Mouse (Mus musculus) splenic B cell, adult 2 months (primary cell): ENCODE data around the gene Zdhhc12.
"Not testable (repeated sequence)": the region's sequence is repeated elsewhere in the genome, so short reads cannot be mapped to it uniquely, and the experiment has no call there.

Source experiments
- DNase-seq: peaks from one replicate; pipeline ENCODE4 v3.0.0-alpha.2; 2011; ENCODE audit warnings: low read depth, low spot score
- H3K27me3 ChIP-seq: 2 replicates; pipeline ENCODE4 v1.6.1; 2012; ENCODE audit warnings: mild to moderate bottlenecking, low read length, moderate library complexity, mixed read lengths; ENCODE audit not compliant: control insufficient read depth, poor library complexity, insufficient read depth, severe bottlenecking
- H3K36me3 ChIP-seq: 2 replicates; pipeline ENCODE4 v1.6.1; 2012; ENCODE audit warnings: mild to moderate bottlenecking, low read length, moderate library complexity, mixed read lengths; ENCODE audit not compliant: control insufficient read depth, poor library complexity, insufficient read depth, severe bottlenecking

Zdhhc12 gene

GRCm38 (mm10) chr2:30093471-30094207 is at the start of gene Zdhhc12:
Gene Zdhhc12 (minus strand): TSS chr2:30093648.
- Histone ChIP-seq H3K36me3 (no peaks in the 10 kb centered on the region; the same call in 1 of the 2 replicates), H3K27me3 (no peaks in the 10 kb centered on the region)
- peak; percentile 100 for DNase-seq

GRCm38 (mm10) chr2:30140021-30140420 is 46.6 kb upstream of the Zdhhc12 start:
- H3K27me3 ChIP-seq, H3K36me3 ChIP-seq, DNase-seq: not testable (repeated sequence)

DNA sequence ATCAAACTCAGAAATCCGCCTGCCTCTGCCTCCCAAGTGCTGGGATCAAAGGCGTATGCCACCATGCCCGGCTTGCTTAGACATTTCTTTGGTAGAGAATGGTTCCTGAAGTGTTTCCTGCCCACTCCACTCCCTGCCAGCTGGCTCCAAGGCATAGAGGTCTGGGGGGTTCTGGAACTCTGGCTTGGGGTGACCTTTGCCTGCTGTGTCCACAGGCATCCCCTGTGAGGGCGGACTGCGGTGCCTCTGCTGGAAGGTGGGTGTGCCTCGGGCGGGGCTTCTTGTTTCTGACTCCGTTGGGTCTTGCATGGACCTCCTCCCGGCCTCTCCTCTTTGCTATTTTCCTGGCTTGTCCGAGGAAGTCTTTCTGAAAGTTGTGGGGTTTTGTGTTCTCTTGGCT is 43.0 kb upstream of the Zdhhc12 start:
- DNase-seq, result no peak
- peaks cover 10% of the 10 kb centered on the region; the same call in 1 of the 2 replicates for H3K36me3 ChIP-seq
- H3K27me3 ChIP-seq, result no peaks in the 10 kb centered on the region

- Histone ChIP-seq H3K36me3 (0 out of 2 replicates have a peak, but pooled peaks cover 1% of the 10 kb centered on the region), H3K27me3 (no peaks in the 10 kb centered on the region)
- no peak for DNase-seq
Observed at GRCm38 (mm10) chr2:30134928-30135620, 41.6 kb upstream of the Zdhhc12 start.

GRCm38 (mm10) chr2:30134378-30134711 is 40.9 kb upstream of the Zdhhc12 start:
- Histone ChIP-seq H3K36me3 (0 out of 2 replicates have a peak, but pooled peaks cover 1% of the 10 kb centered on the region), H3K27me3 (no peaks in the 10 kb centered on the region)
- no peak for DNase-seq

DNA sequence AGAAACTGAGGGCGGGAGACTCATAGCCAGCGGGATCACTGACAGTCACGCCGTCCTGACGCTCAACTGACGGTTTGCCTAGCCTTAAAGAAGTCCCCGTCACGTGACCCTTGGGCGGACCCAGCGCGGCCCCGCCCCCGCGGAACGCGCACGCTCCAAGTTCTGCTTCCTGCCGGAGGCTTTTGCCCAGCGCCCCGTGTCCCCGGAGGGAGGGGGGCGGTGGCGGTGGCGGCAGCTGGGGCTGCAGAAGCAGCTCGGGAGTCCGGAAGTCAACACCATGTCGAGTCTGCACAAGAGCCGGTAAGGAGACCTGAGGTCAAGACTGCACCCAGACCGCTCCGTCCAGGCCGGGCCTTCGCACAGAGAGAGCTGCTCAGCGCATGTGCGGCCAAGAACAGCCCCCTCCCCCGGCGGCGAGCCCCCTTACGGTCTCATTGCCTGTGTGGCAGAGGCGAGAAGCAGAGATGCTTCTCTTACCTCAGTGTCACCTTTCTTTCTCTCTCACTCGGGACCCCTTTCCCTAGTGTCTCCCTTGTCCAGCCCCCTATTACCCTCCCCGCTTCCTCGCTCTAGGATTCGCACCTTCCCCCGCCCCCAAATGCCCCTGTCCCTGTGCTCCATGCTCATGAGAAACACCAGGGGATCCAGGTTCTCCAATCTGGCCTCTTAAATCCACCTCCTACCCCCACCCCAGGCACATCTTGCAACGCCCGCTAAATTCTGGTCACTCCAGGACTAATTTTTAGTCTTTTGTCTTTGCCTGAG is 40.3 kb upstream of the Zdhhc12 start, which contains the start of gene Tbc1d13:
TSS of gene Tbc1d13 (plus strand) at position 134 of the 765 bp plus-strand sequence.
- H3K27me3 ChIP-seq, result no peaks in the 10 kb centered on the region
- DNase-seq, result peak; percentile 98
- 0 out of 2 replicates have a peak, but pooled peaks cover under 1% of the 10 kb centered on the region for H3K36me3 ChIP-seq

DNA sequence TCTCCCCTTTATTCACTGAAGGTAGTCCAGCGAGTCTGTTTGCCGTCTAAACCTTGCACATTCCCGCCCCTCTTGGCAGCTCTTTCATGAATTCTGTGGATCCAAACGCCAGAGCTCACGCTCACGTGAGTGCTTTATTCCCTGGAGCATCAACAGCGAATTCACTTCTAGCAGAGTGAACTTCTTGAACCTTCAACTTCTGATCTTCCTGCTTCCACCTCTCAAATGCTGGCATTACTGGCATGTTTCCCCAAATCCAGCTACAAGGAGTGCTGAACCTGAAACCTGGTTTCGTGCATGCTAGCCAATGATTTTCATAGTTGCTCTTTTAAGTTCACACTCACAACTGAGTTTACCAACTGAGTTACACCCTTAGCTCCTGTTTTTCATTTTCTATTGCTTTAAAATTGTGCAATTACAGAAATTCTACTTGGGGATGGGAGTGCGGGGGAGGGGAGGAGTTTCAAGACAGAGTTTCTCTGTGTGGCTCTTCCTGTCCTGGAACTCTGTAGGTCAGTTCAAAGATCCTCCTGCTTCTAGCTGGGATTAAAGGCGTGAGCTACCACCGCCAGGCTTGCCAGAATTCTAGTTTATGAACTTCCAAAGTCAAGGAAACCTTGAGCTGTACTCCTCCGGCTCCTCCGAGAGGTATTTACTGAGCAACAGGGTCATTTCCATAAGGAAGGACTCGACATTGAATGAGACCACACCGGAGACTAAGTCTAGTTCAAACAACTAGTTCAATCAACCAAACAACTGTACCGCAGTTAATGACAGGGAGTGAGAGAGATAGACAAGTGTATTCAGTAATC is 39.6 kb upstream of the Zdhhc12 start:
- DNase-seq, result no peak
- H3K27me3 ChIP-seq, result no peaks in the 10 kb centered on the region
- no peaks in the 10 kb centered on the region for H3K36me3 ChIP-seq

- H3K36me3 ChIP-seq, H3K27me3 ChIP-seq: not testable (repeated sequence)
- DNase-seq, result peak; percentile 20
Observed at GRCm38 (mm10) chr2:30131240-30131639, 37.8 kb upstream of the Zdhhc12 start.

DNA sequence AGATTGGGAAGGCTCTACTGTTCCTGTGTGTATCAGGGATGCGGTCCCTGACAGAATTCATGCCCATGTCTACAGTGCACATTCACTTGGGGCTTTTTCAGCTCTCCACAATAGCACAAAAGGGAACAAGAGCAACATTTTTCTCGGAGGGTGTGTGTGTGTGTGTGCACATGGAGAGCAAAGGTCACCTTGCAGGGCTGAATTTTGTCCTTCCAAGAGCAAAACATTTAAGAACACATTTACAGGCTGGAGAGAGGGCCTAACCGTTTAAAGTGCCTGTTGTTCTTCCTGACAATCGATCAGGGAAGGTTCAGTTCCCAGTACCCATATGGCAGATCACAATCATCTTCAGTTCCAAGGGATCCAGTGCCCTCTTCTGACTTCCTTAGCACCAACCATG is 36.7 kb upstream of the Zdhhc12 start:
- Histone ChIP-seq H3K36me3 (no peaks in the 10 kb centered on the region), H3K27me3 (no peaks in the 10 kb centered on the region; the same call in 1 of the 2 replicates)
- DNase-seq, result no peak

GRCm38 (mm10) chr2:30128789-30129188 is 35.3 kb upstream of the Zdhhc12 start:
- Histone ChIP-seq H3K36me3 (no peaks in the 10 kb centered on the region), H3K27me3 (no peaks in the 10 kb centered on the region; the same call in 1 of the 2 replicates)
- peak; percentile 74 for DNase-seq

DNA sequence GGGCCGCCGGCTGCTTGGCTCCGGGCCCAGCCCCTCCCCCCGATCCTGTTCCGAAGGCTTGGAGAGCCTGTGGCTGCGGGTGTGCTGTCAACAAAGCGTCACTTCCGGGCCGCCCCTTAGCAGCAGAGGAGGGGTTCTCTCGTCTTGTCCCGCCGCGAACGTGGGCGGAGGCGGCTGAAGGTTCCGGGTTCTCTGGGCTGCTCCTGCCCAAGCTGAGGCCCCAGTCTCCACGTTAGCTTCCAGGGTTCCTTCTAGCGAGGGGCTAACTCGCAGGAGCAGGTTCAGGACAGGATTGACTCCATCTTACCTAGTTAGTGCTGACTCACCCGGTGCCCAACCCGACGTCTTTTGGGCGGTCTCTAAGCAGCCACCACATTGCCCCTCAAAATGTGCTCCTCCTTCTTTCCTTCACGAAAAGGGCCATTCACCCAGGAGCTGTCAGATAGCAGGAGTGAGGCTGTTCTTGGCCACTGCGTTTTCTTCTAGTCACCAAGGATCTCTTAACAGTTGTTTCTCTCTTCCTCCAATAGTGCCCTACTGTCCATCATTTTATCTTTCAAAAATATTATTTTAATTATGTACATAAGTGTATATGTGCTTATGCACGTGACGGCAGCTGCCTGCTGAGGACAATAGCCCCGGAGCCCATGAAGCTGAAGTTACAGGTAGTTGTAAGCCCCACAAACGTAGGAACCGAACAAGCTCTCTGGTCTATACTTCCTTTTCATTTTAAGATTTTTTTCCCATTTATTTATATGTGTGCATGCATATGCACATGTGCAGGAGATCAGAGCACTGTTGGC is 31.2 kb upstream of the Zdhhc12 start, which contains the start of gene Zer1:
TSS of gene Zer1 (minus strand) at position 114 of the 803 bp plus-strand sequence.
- peak; percentile 89 for DNase-seq
- Histone ChIP-seq H3K27me3 (no peaks in the 10 kb centered on the region; the same call in 1 of the 2 replicates), H3K36me3 (no peaks in the 10 kb centered on the region)

DNA sequence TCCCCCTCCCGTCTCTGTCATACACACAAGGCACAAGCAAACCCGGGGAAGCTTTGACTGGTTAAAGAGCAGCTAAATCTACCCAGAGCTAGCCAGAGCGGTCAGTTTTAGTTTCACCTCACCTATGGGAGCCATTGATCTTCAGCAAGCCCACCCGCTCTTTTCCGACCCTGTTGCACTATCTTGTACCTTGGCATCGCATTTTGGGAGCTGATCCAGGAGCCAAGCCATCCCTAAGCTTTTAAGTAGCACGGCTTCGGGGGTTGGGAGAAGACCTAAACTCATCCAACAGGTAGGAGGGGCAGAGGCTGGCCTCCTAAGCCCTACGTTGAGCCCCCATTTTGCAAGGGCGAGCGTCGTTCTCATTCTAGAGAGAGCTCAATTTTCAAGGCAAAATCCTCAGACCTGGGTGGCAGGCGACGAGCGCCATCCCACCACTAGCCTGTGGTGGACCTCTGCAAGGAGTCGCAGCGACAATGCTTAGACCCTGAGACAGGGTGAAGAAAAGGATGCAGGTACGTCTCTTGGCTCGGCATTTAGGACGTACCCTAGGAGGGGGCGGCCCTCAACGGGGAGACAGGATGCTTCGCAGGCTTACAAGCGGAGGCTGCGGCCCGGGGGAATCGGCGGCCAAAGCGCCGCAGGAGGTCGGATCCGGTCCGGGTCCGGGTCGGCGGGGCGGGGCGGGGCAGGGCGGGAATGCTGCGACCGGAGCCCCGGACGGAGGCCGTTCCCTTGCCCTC is 30.5 kb upstream of the Zdhhc12 start:
- Histone ChIP-seq H3K27me3 (no peaks in the 10 kb centered on the region; the same call in 1 of the 2 replicates), H3K36me3 (no peaks in the 10 kb centered on the region)
- no peak for DNase-seq

DNA sequence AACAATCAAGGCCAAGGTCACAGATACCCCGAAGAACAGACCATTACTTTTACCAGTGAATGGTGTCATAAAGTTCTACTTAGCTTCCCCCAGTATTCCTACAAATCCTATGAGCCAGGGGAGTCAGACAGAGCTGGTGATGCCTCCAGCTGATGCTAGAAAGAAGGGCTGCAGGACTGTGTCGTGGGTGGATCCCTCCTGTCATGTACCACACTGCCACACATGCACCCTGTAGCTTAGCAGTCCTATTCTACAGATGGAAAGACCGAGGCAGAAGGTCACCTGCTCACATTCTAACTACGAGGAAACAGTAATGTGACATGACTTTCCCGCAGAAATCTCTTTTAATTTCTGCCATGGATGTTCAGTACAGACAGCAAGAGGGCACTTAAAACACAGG is 29.3 kb upstream of the Zdhhc12 start:
- DNase-seq, result no peak
- H3K27me3 ChIP-seq, result no peaks in the 10 kb centered on the region; the same call in 1 of the 2 replicates
- H3K36me3 ChIP-seq, result no peaks in the 10 kb centered on the region
